Mouse (Mus musculus): Measurements from ENCODE around the gene Mprip. TPM values are rescaled to one million over a fixed set of nuclear protein-coding genes. Genes with fewer than 3 reads are reported as not detected.
"Not testable (repeated sequence)": the region's sequence is repeated elsewhere in the genome, so short reads cannot be mapped to it uniquely, and the experiment has no call there.

Gene Mprip
- polyA plus RNA-seq, 1 experiment, result 136 TPM

DNA sequence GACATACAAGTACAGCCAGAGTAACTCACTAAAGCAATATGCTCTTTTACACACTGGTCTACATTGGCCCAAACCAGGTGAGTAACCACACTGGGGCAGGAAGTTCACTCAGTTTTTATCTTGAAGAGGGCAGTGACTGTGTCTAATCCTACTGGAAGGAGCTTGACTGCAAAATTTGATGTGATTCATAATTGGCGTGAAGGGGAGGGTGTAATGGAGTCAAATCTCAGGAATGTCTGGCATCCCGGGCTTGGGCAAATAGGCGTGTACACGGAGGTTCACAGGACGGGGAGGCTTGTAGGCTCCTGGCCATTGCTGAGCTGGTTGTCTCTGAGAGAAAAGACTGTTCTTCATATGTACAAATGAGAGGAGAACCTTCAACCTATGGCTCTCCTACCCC is 5.8 kb upstream of the Mprip start:
- DNase-seq (ENCODE audit: low spot score), result no peak

DNA sequence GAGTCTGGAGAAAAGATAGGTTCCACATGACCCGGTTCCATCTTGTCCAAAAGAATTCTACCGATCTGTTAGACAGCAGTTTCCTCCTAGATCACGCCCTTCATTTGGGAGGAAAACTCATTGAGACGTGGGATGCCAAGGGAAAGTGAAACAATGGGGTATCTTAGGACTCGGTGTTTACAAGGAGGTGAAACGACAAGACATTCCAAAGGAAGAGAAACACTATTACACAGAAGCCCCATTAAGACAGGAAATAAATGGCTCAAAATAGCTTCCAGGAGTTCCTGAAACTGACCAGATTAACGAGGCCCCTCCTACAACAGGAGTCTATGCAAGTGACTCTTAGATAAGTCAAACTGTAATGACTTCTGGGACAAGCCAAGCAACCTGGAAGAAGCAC is 5.1 kb upstream of the Mprip start:
- DNase-seq (ENCODE audit: low spot score), result no peak

DNA sequence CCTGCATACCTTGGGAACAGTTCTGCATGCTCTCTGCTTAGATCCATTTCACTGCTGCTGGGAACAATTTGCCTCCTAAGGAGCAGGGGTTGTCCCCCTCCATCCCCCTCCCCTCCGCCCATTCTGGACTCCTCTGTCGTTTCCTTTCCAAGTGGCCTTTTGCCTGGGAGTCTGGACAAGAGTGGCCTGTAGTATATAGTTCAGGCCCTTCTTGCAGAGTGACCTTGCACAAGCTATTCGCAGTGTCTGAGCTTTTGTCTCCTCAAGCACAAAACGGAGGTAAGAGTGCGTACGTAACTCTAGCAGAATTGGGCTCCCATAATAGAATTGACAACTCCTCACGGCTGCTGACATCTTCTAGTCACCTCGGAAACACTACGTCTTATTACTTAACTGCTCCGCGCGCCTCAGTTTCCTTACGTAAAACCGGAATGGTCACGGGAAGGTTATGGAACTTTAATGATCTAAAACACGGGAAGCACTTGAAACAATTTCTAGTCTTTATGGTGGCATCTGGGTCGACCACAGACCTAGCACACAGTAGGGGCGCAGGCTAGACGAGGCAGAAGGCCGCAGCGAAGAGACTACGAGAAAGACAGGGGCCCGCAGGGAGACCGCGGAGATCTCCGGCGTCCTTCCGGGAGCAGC is 620 bp downstream of the Mprip start:
- no peak for DNase-seq (ENCODE audit: low spot score)

DNA sequence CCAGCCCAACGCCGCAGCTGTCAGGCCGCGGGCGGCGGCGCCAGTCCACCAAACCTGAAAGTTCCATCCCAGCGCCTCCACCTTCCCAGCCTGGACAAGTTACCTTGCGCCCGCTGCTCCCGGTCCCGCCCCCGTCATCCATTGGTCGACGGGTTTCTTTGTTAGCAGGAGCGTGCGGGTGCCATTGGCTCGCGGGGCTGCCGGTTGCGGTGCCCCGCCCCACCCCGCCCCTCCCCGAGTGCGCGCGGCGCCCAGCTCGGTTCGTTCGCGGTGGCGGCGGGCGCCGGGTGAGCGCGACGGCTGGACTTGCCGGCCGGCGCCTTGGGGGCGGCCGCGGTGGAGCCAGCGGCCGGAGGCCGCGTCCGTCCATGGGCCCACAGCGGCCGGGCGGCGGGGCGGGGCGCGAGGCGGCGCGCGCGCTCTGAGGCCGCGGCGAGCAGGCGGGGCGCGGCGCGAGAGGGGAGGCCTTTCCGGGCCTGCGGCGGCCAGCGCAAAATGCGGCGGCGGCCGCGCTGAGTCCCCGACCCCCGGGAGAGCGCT is 1.2 kb downstream of the Mprip start:
- peak; percentile 89 for DNase-seq (ENCODE audit: low spot score)

DNA sequence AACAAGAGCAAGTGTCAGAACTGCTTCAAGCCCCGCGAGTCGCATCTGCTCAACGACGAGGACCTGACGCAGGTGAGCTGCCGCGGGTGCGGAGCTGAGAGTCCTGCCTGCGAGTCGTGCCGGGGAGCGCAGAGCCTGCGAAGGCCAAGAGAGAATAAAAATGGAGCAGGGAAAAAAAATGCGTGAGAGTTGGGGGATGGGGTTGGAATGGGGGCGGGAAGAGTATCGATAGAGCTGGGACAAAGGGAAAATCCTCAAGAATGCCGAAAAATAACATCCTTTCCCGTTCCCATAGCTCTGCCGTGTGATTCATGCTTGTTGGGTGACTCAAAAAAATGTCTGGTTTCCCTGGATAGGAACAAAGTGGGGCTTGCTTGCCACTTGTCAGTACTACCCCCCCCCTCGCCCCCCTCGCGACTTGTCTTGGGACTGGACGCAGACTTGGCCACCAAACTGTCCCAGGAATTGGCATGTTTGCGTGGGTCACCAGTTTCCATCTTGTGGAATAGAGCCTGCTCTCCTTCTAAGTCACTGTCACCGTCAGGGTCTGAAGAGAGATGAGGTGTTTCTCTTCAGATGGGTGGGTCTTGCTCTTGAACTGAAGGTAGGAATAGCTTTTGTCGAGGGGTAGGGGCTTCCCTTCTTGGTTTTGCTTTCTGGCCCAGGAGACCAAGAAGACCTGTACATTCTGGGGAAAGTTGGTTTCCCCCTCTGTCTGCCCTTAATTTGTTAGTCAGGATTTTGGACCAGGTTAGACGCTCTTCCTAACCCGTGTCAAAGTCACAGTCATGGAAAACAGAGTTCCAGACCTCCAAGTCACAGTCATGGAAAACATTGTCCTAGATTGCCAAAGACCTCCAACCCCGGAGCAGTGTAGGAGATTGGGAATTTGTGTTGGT is 2.0 kb downstream of the Mprip start:
- DNase-seq (ENCODE audit: low spot score), result no peak

DNA sequence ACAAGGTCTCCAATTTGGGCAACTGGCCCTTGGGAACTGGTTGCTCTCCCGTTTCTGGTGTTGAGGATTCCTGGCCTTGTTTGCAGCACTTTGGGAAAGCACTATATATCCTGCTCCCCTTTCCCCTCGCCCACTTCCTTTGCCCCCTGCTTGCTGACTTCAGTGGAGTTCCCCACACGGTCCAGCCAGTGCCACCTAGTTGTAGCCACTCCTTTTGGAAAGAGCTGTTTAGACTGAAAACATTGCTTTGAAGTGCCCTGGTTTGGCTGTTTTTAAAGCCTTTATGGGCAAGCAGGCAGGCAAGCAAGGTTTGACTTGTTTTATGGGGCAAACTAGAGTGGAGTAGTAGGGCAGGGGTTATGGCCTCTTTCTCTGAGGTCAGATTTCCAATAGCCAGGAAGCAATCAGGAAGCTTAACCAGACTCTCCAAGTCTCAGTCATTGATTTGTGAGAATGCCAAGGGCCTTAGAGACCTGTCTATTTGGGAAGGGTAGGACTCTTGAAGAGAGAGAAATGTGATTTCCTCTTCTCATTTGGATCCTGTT is 2.7 kb downstream of the Mprip start:
- no peak for DNase-seq (ENCODE audit: low spot score)

DNA sequence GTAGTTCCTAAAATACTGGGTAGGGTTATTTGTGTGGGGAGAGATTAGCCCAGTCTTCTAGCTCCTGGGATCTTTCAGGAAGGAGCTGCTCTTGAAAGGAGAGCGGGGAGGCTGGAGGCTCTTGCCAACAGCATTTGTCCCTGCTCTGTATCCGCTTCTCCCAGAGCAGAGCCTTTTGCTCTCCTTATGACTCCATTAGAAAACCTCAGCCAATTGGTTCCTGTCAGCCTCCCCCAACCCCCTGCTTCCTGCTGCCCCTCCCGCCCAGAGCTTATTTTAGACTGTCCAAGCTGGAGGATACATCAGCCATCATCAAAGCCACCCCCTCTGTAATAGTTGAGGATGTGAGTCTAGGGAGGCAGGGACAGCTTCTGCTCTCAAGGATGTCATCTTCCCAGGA is 3.7 kb downstream of the Mprip start:
- DNase-seq (ENCODE audit: low spot score), result no peak

DNA sequence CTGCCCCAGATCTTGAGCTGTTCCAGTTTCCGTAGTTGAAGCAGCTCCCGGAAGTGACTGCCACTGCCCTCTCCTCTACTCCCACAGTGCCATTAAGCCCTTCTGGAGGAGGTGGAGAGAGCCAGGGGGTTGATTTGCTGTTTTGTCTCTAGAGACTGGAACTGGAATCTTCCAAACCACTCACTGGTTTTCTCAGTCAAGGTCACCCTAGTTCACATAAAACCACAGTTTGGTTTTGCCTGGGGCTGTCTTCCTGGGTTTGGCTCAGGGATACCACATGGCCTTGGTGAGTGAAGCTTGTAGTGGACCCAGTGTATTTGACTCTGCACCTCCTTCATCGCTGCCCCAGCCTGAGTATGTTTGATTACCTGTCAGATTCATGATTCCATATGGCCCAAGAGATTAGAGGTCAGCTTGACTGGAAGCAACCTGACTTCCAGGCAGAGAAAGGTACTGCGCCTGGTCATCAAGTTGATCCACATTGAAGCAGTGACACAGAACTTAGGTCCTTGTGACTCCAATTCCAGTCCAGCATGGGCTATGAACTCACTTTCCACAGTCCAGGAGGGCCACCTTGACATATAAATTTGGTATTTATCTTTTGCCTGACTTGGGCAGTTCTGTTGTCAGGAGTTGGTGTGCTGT is 10.1 kb downstream of the Mprip start:
- no peak for DNase-seq (ENCODE audit: low spot score)

DNA sequence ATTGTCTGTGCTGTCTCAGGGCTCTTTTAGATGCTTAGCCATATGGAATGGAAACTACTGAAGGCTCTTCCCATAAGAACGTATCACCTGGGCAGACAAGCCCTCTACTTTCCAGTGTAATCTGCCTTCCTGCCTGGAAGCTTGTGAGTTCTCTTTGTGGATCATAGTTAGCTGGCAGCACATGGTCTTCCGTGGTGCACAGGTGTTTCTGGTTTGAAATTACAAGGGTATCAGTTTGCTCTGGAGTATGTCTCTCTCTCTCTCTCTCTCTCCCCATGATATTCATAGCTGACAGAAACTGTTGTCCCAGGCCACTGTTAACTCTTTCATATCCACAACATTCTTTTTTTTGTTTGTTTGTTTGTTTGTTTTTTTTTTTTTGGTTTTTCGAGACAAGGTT is 12.9 kb downstream of the Mprip start:
- DNase-seq (ENCODE audit: low spot score), result no peak

DNA sequence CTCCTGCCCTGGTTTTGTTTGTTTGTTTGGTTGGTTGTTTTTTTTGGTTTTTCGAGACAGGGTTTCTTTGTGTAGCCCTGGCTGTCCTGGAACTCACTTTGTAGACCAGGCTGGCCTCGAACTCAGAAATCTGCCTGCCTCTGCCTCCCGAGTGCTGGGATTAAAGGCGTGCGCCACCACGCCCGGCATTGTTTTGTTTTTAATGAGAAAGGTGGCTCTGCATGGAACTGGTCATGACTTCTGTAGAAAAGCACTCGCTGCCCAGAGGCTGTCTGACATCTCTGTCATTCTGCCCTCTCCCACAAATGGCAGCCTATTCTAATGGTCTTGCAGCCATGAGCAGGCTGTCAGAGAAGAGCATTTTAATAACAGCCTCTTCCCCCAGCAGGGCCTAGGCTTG is 13.6 kb downstream of the Mprip start:
- not testable (repeated sequence) for DNase-seq (ENCODE audit: low spot score)

DNA sequence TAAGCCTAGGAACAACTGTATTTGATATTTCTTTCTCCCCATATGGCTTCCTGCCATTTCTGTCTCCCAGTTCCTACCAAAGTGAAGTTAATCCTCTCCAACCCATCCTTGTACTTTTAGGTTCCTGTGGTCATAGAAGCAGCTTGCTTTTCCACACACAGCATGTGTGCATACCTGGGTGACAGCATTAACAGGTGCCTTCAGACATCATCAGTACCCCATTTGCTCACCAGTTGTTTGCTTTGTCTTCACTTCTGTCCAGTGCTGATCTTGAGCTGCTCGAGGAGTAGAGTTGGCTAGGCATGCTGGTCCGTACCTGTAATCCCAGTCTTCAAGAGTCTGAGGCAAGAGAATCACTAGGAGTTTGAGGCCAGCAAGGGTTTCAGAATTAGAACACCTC is 16.7 kb downstream of the Mprip start:
- DNase-seq (ENCODE audit: low spot score), result no peak

DNA sequence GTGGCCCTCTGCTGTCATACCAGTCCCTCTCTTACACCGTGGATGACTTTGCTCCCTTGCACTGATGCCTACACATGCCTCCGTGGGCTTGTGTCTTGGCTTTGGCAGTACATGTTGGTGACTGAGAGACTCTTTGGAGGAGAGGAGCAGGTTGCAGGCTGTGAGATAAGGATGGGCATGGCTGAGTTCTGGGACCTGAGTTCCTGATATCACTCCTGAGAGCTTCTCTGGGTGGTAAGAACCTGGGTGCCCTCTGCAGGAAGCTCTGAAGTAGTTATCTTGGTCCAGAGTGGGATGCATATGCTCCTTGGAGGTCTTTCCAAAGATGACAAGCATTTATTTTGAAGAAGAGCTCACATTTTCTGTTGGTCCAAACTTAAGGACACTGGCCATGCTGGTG is 17.6 kb downstream of the Mprip start:
- no peak for DNase-seq (ENCODE audit: low spot score)

DNA sequence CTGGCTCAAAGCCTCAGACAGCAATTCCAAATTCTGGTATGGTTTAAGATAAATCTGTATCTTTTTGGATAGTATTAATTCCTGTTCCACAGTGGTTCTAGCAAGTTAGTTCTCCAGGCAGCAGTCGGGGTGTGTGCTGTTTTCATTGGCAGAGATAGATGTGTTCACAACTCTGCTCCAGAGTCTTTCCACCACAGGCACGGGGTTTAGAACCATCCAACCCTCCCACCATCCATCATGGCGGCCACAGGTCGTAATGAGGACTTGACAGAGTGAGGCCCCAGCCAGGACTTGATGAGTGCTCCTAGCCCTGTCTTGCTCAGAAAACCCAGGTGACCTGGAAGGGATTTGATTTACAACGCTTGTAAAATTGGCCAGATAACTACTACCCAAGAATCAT is 19.0 kb downstream of the Mprip start:
- DNase-seq (ENCODE audit: low spot score), result no peak

DNA sequence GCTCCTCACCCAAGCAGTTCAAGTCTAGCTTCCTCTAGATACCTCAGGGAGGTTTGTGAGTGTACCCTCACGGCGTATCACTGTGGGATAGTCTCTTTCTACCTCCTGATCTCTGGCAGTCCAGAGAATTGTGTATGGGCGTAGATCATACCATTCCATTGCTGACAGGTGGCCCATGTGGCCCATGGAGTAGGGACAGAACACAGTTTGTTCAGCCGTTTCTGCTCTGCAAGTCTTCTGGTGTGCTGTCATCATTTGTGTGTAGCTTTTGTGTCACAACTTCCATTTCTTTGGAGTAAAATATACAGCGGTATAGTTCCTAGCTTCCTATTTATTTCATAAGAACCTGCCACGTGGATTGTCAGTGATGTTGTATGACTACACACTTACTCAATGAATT is 23.9 kb downstream of the Mprip start:
- DNase-seq (ENCODE audit: low spot score), result no peak

DNA sequence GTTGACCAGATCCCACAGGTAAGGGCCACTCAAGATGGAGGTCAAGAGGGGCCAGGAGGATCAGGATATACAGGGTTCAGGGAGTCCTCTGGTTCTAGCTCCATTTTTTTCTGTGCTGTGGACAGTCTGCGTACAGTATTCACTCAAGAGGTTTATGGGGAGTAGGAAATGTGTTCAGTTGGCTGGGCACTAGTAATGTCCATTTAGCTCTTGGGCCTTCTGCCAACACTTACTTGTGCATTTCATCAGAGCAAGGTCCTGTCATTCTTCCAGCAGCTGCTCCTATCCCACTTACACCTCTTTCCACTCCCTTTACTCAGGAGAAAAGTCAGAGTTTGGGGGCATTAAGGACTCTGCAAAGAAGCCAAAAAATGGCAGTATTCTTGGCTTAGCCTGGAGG is 33.4 kb downstream of the Mprip start:
- DNase-seq (ENCODE audit: low spot score), result no peak

DNA sequence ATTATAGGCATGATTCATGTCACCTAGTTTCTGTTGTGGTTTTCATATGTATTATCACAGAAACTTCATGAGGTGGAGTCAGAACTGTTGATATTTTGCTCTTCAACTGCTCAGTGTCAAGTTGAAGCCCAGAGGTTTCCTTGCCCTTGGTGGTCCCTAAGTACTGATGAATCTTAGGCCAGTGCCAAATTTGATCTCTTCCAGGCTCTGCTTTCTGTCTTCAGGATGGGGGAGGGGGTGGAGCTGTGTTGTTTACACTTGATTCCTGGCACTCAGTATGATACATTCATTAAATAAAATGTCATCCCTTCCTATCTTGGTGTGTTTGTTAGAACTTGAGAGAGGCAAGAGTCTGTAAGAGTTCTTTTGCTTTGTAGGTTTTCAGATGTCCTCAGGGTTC is 34.4 kb downstream of the Mprip start:
- DNase-seq (ENCODE audit: low spot score), result no peak

DNA sequence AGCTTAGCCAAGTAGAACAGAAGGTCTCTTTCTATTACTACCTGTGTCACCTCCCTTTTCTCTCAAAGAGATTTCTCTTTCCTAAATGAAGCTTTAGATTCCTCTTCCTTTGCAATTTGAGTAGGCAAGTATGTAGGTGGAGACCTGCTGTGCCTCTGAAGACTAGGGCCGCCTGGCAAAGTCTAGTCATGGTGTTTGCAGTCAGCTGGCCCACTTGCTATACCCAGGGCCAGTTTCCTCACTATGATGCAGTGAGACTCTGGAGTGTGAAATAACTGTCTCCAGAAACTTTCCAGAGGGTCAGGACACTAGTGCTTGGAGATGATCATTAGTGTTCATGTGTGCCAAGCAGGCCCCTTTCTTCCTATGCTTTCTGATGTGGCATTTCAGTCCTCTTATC is 36.5 kb downstream of the Mprip start:
- DNase-seq (ENCODE audit: low spot score), result no peak

DNA sequence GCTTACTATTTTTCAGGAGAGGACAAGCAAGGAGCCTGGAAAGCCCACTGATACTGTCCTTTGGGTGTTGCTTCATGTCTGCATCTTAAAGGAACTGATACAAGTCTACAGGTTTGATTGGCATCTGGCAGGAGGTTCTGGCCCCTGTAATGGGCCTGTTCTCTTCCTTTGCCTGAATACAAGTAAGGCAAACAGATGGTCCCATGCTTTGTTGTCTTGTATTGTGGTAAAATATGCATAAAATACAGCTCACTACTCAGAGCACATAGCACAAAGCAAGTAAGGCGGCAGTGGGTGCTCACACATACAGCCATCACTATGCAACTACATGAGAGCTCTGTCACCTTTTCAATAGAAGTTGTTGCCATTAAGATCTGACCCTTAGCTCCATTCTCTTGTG is 39.7 kb downstream of the Mprip start:
- DNase-seq (ENCODE audit: low spot score), result no peak

DNA sequence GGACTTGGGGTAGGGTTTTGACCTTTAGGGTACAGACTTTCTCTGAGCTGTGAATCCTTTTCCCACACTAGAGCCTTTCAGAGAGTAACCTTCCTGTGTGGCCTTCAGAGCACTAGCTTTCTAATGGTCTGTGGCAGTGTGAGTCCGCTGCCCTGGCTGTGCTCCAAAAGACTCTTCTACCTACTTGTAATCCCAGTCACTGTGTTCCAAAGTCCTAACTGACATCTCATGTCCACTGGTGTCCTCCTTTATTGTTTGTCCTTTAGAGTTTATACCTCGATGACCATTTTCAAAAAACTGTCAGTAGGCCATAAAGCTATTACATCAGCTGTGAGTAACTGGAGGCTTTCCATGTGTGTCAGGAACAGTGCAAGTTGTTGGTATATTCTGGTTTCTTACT is 44.0 kb downstream of the Mprip start:
- no peak for DNase-seq (ENCODE audit: low spot score)

DNA sequence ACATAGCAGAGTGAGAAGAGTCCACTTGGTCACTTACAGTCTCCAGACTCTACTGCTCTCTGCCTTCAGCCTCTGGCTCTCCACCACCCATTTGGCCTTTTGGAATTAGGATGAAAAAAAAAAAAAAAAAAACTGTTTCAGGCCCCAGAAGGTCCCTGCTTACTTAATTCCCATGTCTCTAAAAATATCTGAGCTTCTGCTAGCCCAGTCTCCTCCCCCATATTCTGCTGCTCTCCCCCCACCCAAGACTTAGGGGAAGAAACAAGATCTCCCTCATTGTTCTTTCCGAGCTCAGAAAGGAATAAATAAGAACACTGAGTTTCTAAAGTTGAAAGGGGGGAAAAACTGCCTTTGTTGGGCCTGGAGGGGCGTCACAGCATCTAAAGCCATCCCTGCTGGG is 46.4 kb downstream of the Mprip start:
- DNase-seq (ENCODE audit: low spot score), result no peak

DNA sequence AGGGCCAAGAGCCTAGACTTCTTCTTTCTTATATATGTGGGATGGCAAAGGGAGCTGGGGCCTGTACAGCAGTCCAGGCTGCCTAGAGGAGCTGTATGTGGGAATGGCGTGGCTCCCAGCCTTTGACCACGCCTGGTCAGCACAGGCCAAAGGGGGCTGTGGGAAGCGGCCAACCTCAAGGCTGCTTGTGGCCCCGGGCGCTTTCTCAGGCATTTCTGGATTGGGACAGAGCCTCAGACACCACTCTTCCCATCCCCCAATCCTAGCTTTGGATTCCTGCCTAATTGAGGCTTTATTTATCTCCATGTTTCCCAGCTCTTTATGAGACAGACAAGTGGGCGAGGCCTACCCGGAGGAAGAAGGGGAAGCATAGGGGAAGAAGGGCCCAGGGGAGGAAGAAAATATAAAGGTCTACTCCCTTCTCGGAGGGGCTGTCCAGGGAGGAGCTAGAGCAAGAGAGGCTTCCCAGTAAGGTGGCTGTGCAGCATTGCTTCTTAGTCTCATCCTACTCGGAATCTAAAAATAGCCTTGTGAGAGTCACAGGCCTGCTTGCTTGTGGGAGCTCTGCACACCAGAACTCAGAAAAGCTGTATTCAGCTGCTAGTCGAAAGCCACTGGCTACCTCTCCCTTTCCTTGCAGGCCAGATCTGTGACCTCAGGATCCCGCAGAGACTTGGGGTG is 47.0 kb downstream of the Mprip start:
- DNase-seq (ENCODE audit: low spot score), result no peak

DNA sequence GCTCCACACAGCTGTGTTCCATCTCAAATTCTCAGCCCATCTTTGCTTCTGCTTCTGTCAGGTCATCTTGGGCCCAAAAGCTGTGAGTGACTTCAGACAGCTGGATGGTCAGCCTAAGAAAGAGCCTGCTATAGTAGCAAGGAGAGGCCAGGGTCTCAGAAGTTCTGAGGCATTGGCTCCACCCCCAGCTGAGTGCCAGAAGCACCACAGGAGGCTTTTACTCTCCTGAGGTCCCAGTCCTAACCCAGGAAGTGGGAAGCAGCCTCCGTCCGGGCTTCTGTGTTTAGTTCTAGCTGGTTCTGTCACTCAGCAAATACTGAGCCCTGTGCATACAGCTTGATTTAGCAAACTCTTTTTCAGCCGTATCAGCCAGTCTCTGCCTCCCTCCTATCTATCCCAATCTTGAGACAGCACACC is 54.3 kb downstream of the Mprip start:
- no peak for DNase-seq (ENCODE audit: low spot score)

All from urinary bladder, adult 2 months (tissue).